15 mouse cellular contexts compared by ENCODE assay signal in genomic region chr12:33359878-33360482, GRCm38 (mm10). TPM values are rescaled to one million over a fixed set of nuclear protein-coding genes. Genes with fewer than 3 reads are reported as not detected.
DNase-seq lines count a peak whose midpoint lies in the region; ATAC-seq lines count a peak whose summit lies in the region.
"Had no signal": no experiment of that assay in that cellular context is flagged by ENCODE, and none has a peak within 500 bp of the region (broad histone marks: within the 10 kb centered on the region; RNA-seq: fewer than 3 reads in every experiment).

No protein-coding gene starts in this region.

- ATAC-seq in frontal cortex, adult (ENCODE audit: low TSS enrichment) = peak; percentile 83
- no peak for ATAC-seq in midbrain, embryonic 13.5 days
- ATAC-seq in midbrain, embryonic 16.5 days = no peak
- peak; percentile 53 for ATAC-seq in hindbrain, embryonic 16.5 days
- no peak for ATAC-seq in inflammation-experienced regulatory T-cells, adult 6 months
- ATAC-seq: lung, postnatal 0 days had no signal

- DNase-seq in frontal cortex, postnatal 14 days (ENCODE audit: low spot score in 2 of 2) = no peak
- DNase-seq in adrenal gland, postnatal 14 days = peak; percentile 23
- DNase-seq: thymus, postnatal 25 days had no signal

- no peaks in the 10 kb centered on the region for H3K27me3 ChIP-seq in midbrain, embryonic 13.5 days
- no peaks in the 10 kb centered on the region for H3K27me3 ChIP-seq in midbrain, embryonic 16.5 days (ENCODE audit: control insufficient read depth, insufficient read depth, low read depth, low read length)
- H3K27me3 ChIP-seq in hindbrain, embryonic 16.5 days (replicated peaks; ENCODE audit: control insufficient read depth, insufficient read depth, low read length) = no peaks in the 10 kb centered on the region
- H3K27me3 ChIP-seq: neural tube, embryonic 12.5 days; stomach, embryonic 15.5 days had no signal

- peak overlapping the region; percentile 19; the same call in 1 of the 2 replicates for H3K27ac ChIP-seq in midbrain, embryonic 13.5 days
- H3K27ac ChIP-seq in midbrain, embryonic 16.5 days (ENCODE audit: low read length) = no peak overlapping the region
- peak overlapping the region; percentile 55 for H3K27ac ChIP-seq in hindbrain, embryonic 16.5 days (ENCODE audit: low read depth, low read length)
- H3K27ac ChIP-seq: neural tube, embryonic 12.5 days; stomach, embryonic 15.5 days had no signal

- peaks cover 15% of the 10 kb centered on the region for H3K36me3 ChIP-seq in midbrain, embryonic 13.5 days
- H3K36me3 ChIP-seq in midbrain, embryonic 16.5 days (ENCODE audit: control insufficient read depth, insufficient read depth, low read length) = peaks cover 3% of the 10 kb centered on the region; the same call in 1 of the 2 replicates
- no peaks in the 10 kb centered on the region; the same call in 1 of the 2 replicates for H3K36me3 ChIP-seq in hindbrain, embryonic 16.5 days (ENCODE audit: control insufficient read depth, insufficient read depth, low read length)
- H3K36me3 ChIP-seq: neural tube, embryonic 12.5 days had no signal

- H3K9ac ChIP-seq in midbrain, embryonic 13.5 days (replicated peaks) = no peak overlapping the region
- H3K9ac ChIP-seq in midbrain, embryonic 16.5 days (ENCODE audit: low read depth, low read length) = no peak overlapping the region
- H3K9ac ChIP-seq in hindbrain, embryonic 16.5 days (ENCODE audit: low read depth, low read length) = no peak overlapping the region
- H3K9ac ChIP-seq: neural tube, embryonic 12.5 days; stomach, embryonic 15.5 days had no signal

- WGBS in midbrain, embryonic 13.5 days = 89% methylated on average over 5 of the region's 5 CpGs
- WGBS in midbrain, embryonic 16.5 days = 84% methylated on average over 5 of the region's 5 CpGs
- 75% methylated on average over 5 of the region's 5 CpGs for WGBS in hindbrain, embryonic 16.5 days

- H3K4me3 ChIP-seq in midbrain, embryonic 13.5 days (replicated peaks) = no peak overlapping the region
- no peak overlapping the region for H3K4me3 ChIP-seq in midbrain, embryonic 16.5 days (ENCODE audit: low read depth, low read length)
- H3K4me3 ChIP-seq in hindbrain, embryonic 16.5 days (ENCODE audit: low read length) = no peak overlapping the region
- H3K4me3 ChIP-seq: neural tube, embryonic 12.5 days; stomach, embryonic 15.5 days had no signal

- H3K4me1 ChIP-seq in midbrain, embryonic 13.5 days (replicated peaks) = 0 out of 2 replicates have a peak, but pooled peaks cover 3% of the 10 kb centered on the region
- H3K4me1 ChIP-seq in midbrain, embryonic 16.5 days (ENCODE audit: control insufficient read depth, insufficient read depth, low read length) = no peaks in the 10 kb centered on the region; the same call in 1 of the 2 replicates
- peaks cover 10% of the 10 kb centered on the region for H3K4me1 ChIP-seq in hindbrain, embryonic 16.5 days (ENCODE audit: control insufficient read depth, insufficient read depth, low read depth, low read length)
- H3K4me1 ChIP-seq: neural tube, embryonic 12.5 days; stomach, embryonic 15.5 days had no signal

- H3K4me2 ChIP-seq in midbrain, embryonic 13.5 days (replicated peaks) = no peak overlapping the region
- no peak overlapping the region for H3K4me2 ChIP-seq in midbrain, embryonic 16.5 days (ENCODE audit: low read length)
- H3K4me2 ChIP-seq in hindbrain, embryonic 16.5 days (ENCODE audit: low read length) = no peak overlapping the region
- H3K4me2 ChIP-seq: liver, embryonic 11.5 days; neural tube, embryonic 12.5 days; stomach, embryonic 15.5 days had no signal

- H3K9me3 ChIP-seq in midbrain, embryonic 13.5 days = no peaks in the 10 kb centered on the region
- H3K9me3 ChIP-seq in midbrain, embryonic 16.5 days (replicated peaks; ENCODE audit: control insufficient read depth, low read length, poor library complexity, severe bottlenecking) = no peaks in the 10 kb centered on the region
- no peaks in the 10 kb centered on the region for H3K9me3 ChIP-seq in hindbrain, embryonic 16.5 days (ENCODE audit: control insufficient read depth, low read length)
- H3K9me3 ChIP-seq: neural tube, embryonic 12.5 days; stomach, embryonic 15.5 days had no signal

RNA-seq across cellular contexts. Expression of gene Efcab10, which starts 34.7 kb away (rescaled TPM):
- polyA plus RNA-seq in midbrain, embryonic 13.5 days (2015; fragmentation: Nextera tagmentation; extraction: Ambion mirVana) = 2.7 and 3.1 TPM in 2 replicates
- polyA plus RNA-seq in midbrain, embryonic 16.5 days (2015; fragmentation: Nextera tagmentation; extraction: Ambion mirVana) = 2.7 and 3.0 TPM in 2 replicates
- total RNA-seq in adrenal gland, postnatal 14 days (2021) = not detected in 2 replicates
- 4.3 and 6.2 TPM in 2 replicates for polyA plus RNA-seq in hindbrain, embryonic 16.5 days (2015; fragmentation: Nextera tagmentation; extraction: Ambion mirVana)
- not detected for polyA plus RNA-seq in inflammation-experienced regulatory T-cells, adult 6 months (2017; shearing (Covaris generic))
- total RNA-seq: heart, adult 18-20 months; heart, postnatal 25 days; megakaryocyte-erythroid progenitor cell, adult 5-6 weeks had no signal
- polyA plus RNA-seq: liver, embryonic 11.5 days had no signal

Comparison
In these comparisons a context has a peak if more than half of its experiments do, and no peak if none do; other contexts are left out.
1. ATAC-seq: peak in frontal cortex, adult (single experiment) and hindbrain, embryonic 16.5 days (single experiment); none in midbrain, embryonic 13.5 days (single experiment), midbrain, embryonic 16.5 days (single experiment) and inflammation-experienced regulatory T-cells, adult 6 months (single experiment).